Mouse (Mus musculus) olfactory bulb, adult 2 months (tissue): Measurements from ENCODE around the gene Sidt1. TPM values are rescaled to one million over a fixed set of nuclear protein-coding genes. Genes with fewer than 3 reads are reported as not detected.

Source experiments
- H3K27ac ChIP-seq: fragments of 200-500 bp; 2 replicates; pipeline ENCODE4 v1.5.1; 2012; ENCODE audit warnings: low read depth, low read length; ENCODE audit not compliant: insufficient read depth
- H3K4me1 ChIP-seq: fragments of 200-500 bp; 2 replicates; pipeline ENCODE4 v1.6.1; 2012; ENCODE audit warnings: low read length; ENCODE audit not compliant: control insufficient read depth, insufficient read depth
- H3K4me3 ChIP-seq: fragments of 200-500 bp; 2 replicates; pipeline ENCODE4 v1.5.1; 2012; ENCODE audit warnings: mild to moderate bottlenecking, low read depth, low read length, moderate library complexity; ENCODE audit not compliant: insufficient read depth
- CTCF ChIP-seq: fragments of 200-500 bp; IDR thresholded peaks from 2 replicates; pipeline ENCODE4 v1.5.1; 2012; ENCODE audit warnings: low read depth, mild to moderate bottlenecking, low read length, moderate library complexity; ENCODE audit not compliant: insufficient read depth
- POLR2A ChIP-seq: fragments of 200-500 bp; IDR thresholded peaks from 2 replicates; pipeline ENCODE4 v1.6.1; 2012; ENCODE audit warnings: mild to moderate bottlenecking, low read depth, low read length, moderate library complexity; ENCODE audit not compliant: insufficient read depth
- WGBS: fragments of 180-500 bp; shearing (Covaris S2); methylation state at CpG from one replicate; pipeline ENCODE4 v1.1.7; 2018; 5-methylcytosine and 5-hydroxymethylcytosine counted together
- polyA plus RNA-seq: library from polyadenylated mRNA; stranded (reverse); fragments of >200 nt; gene quantifications from 2 replicates; pipeline ENCODE4 v1.2.4, GENCODE M21; 2012; ENCODE audit warnings: low replicate concordance; ENCODE audit not compliant: missing spikeins, insufficient read depth, insufficient read length

The Sidt1 gene
- polyA plus RNA-seq, 1 experiment = not detected

DNA sequence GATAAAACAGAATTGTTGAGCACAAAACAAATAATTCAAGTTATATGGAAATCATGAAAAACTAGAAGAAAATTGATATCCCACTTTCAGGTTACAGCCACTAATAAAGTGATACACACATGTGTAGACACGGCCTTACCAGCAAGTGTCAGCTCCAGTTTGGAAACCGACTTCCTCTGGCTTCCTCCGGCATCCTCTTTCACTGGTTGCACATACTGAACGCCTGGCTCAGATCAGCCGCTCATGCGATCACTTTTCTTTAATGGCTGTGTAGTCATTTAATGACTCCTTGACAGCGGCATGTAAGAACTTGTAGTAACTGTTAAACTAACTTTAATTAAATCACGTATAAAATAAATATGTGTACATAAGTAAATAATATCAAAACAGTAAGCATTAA, 127.0 kb downstream of the Sidt1 start:
- no peak overlapping the region for H3K27ac ChIP-seq
- H3K4me3 ChIP-seq = no peak overlapping the region
- peaks cover 5% of the 10 kb centered on the region for H3K4me1 ChIP-seq
- WGBS = 83% methylated on average over 8 of the region's 8 CpGs
- TF ChIP-seq POLR2A = no peak
- TF ChIP-seq CTCF = no peak

GRCm38 (mm10) chr16:44204331-44204730, 128.7 kb downstream of the Sidt1 start:
- Histone ChIP-seq H3K4me1 (0 out of 2 replicates have a peak, but pooled peaks cover under 1% of the 10 kb centered on the region), H3K4me3 (no peak overlapping the region), H3K27ac (no peak overlapping the region)
- 87% methylated on average over 6 of the region's 6 CpGs for WGBS
- no peak for TF ChIP-seq CTCF
- no peak for TF ChIP-seq POLR2A

- TF ChIP-seq POLR2A (no peak), CTCF (no peak)
- Histone ChIP-seq H3K4me3 (no peak overlapping the region), H3K4me1 (0 out of 2 replicates have a peak, but pooled peaks cover 4% of the 10 kb centered on the region), H3K27ac (no peak overlapping the region)
- 88% methylated on average over 4 of the region's 4 CpGs for WGBS
Measured at GRCm38 (mm10) chr16:44200146-44200545, 132.8 kb downstream of the Sidt1 start.

GRCm38 (mm10) chr16:44199066-44199703, 133.8 kb downstream of the Sidt1 start:
- WGBS = 79% methylated on average over 14 of the region's 14 CpGs
- H3K4me1 ChIP-seq = 0 out of 2 replicates have a peak, but pooled peaks cover 4% of the 10 kb centered on the region
- no peak for TF ChIP-seq CTCF
- H3K27ac ChIP-seq = no peak overlapping the region
- H3K4me3 ChIP-seq = no peak overlapping the region

DNA sequence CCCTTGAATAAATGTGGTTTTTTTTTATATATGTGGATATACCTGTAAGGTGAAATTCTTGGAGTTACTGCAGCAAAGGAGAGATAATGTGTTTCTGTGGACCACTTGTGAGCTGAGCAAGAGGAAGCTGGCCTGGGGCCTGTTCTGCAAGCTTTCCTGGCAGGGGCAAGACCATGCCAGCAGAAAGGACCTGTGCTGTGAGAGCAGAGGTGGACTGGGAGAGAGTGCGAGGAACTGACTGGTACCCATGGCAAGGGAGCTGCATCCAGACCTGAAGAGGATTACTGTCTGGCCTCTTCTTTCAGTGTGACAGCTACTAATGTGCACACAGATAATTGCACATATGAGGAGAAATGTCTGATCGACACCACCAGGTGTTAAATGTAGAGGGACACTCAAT, 142.0 kb downstream of the Sidt1 start:
- 97% methylated on average over 2 of the region's 2 CpGs for WGBS
- Histone ChIP-seq H3K4me3 (no peak overlapping the region), H3K4me1 (peaks cover 2% of the 10 kb centered on the region; the same call in 1 of the 2 replicates), H3K27ac (no peak overlapping the region)
- TF ChIP-seq POLR2A = no peak
- no peak for TF ChIP-seq CTCF

Other genes starting within 250 kb of the Sidt1 start
- gene Atp6v1a, start 193.5 kb downstream of the Sidt1 start, polyA plus RNA-seq = 173 and 235 TPM in 2 replicates
- not detected in 2 replicates for gene Naa50, start 193.4 kb downstream of the Sidt1 start, polyA plus RNA-seq
- not detected in 2 replicates for gene Usf3, start 159.9 kb downstream of the Sidt1 start, polyA plus RNA-seq
- gene Spice1, start 13.9 kb upstream of the Sidt1 start, polyA plus RNA-seq = not detected in 2 replicates
- not detected in 2 replicates for gene Cfap44, start 61.6 kb upstream of the Sidt1 start, polyA plus RNA-seq
- gene Boc, start 225.7 kb upstream of the Sidt1 start, polyA plus RNA-seq = not detected in 2 replicates